In the genomic region with DNA sequence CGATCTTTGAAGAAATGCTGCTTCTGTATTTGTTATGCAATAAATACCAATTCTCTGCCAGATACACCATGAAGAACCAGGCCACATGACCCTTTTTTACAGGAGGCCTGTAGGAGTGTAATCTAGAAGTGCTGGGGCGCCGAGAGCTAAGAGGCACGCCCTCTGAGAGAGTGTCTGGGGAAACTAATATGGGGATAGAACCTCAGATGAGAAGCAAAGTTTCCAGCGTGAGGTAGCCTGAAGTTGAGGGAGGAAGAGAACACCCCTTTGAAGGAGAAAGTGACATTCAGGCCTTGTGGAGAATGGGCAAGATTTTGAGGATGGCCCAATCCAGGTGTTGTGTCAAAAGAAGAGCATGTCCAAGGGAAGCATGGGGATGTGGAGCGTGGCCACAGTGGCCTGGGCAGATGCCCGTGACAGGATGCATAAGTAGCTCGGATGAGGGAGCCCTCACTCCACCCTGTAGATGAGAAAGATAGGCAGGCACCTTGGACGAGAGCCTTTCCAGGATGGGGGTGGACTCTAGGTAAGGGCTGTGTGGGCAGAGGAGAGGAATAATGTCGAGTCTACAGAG, we compare ENCODE assay signal across 8 mouse cellular contexts. TPM values are rescaled to one million over a fixed set of nuclear protein-coding genes. Genes with fewer than 3 reads are reported as not detected.
A peak's percentile ranks its signal among the peaks of the same experiment; 100 is the strongest.
DNase-seq lines count a peak whose midpoint lies in the region; ATAC-seq and TF ChIP-seq lines count a peak whose summit lies in the region.
"Had no signal": no experiment of that assay in that cellular context is flagged by ENCODE, and none has a peak within 500 bp of the region (broad histone marks: within the 10 kb centered on the region; RNA-seq: fewer than 3 reads in every experiment).

No protein-coding gene starts in this region.

- H3K4me1 ChIP-seq in testis, adult 2 months (ENCODE audit: control insufficient read depth, insufficient read depth, low read length), result peaks cover 6% of the 10 kb centered on the region
- H3K4me1 ChIP-seq in forebrain, embryonic 13.5 days, result peaks cover 24% of the 10 kb centered on the region; the same call in 1 of the 2 replicates
- H3K4me1 ChIP-seq in liver, embryonic 13.5 days (replicated peaks), result peaks cover 27% of the 10 kb centered on the region

- peak overlapping the region; percentile 85 for H3K4me3 ChIP-seq in testis, adult 2 months (ENCODE audit: control insufficient read depth, low read depth, low read length)
- H3K4me3 ChIP-seq in forebrain, embryonic 13.5 days, result peak overlapping the region; percentile 75
- peak overlapping the region; percentile 66; the same call in 1 of the 2 replicates for H3K4me3 ChIP-seq in liver, embryonic 13.5 days (replicated peaks)

- ATAC-seq in forebrain, embryonic 13.5 days, result no peak
- peak; percentile 28; the same call in 1 of the 2 replicates for ATAC-seq in liver, embryonic 13.5 days (ENCODE audit: low read depth)

- DNase-seq in testis, postnatal 14 days (ENCODE audit: low spot score), result no peak
- no peak for DNase-seq in liver, embryonic 13.5 days
- no peak for DNase-seq in thymus, postnatal 36 days
- DNase-seq in adrenal gland, adult 8-10 months, result no peak
- no peak for DNase-seq in right cerebral cortex, postnatal 25 days

- TF ChIP-seq POLR2A in testis, adult 2 months (IDR thresholded peaks at IDR 0.05; ENCODE audit: control insufficient read depth, low read depth, low read length), result no peak

- no peaks in the 10 kb centered on the region for H3K27me3 ChIP-seq in testis, adult 2 months (ENCODE audit: control insufficient read depth, insufficient read depth, low read length)
- H3K27me3 ChIP-seq in forebrain, embryonic 13.5 days, result peaks cover 36% of the 10 kb centered on the region
- peaks cover 58% of the 10 kb centered on the region for H3K27me3 ChIP-seq in liver, embryonic 13.5 days

- peak overlapping the region; percentile 42 for H3K27ac ChIP-seq in testis, adult 2 months (ENCODE audit: control insufficient read depth, insufficient read depth, low read depth, low read length)
- H3K27ac ChIP-seq in forebrain, embryonic 13.5 days, result no peak overlapping the region
- H3K27ac ChIP-seq in liver, embryonic 13.5 days, result no peak overlapping the region

- WGBS in forebrain, embryonic 13.5 days, result 59% methylated on average over 10 of the region's 10 CpGs
- 35% methylated on average over 10 of the region's 10 CpGs for WGBS in liver, embryonic 13.5 days (ENCODE audit: insufficient replicate concordance)

- no peak for TF ChIP-seq CTCF in testis, adult 2 months (IDR thresholded peaks at IDR 0.05; ENCODE audit: control insufficient read depth, insufficient read depth, insufficient replicate concordance, low read depth, low read length)

- no peak overlapping the region for H3K9ac ChIP-seq in forebrain, embryonic 13.5 days
- no peak overlapping the region for H3K9ac ChIP-seq in liver, embryonic 13.5 days

- peak overlapping the region; percentile 83 for H3K4me2 ChIP-seq in forebrain, embryonic 13.5 days
- H3K4me2 ChIP-seq in liver, embryonic 13.5 days, result peak overlapping the region; percentile 83

- no peaks in the 10 kb centered on the region for H3K36me3 ChIP-seq in testis, adult 2 months (ENCODE audit: control insufficient read depth, insufficient read depth, low read length)
- H3K36me3 ChIP-seq in forebrain, embryonic 13.5 days (ENCODE audit: poor library complexity, severe bottlenecking), result no peaks in the 10 kb centered on the region
- H3K36me3 ChIP-seq in liver, embryonic 13.5 days, result no peaks in the 10 kb centered on the region

- H3K9me3 ChIP-seq in forebrain, embryonic 13.5 days (replicated peaks), result no peaks in the 10 kb centered on the region
- H3K9me3 ChIP-seq in liver, embryonic 13.5 days (replicated peaks), result no peaks in the 10 kb centered on the region

RNA-seq across cellular contexts. Expression of a gene that starts 1.6 kb away (rescaled TPM):
- polyA plus RNA-seq in testis, adult 2 months (2012; rRNA removed), result 16.4 and 17.1 TPM in 2 replicates
- 1.7 and 2.7 TPM in 2 replicates for polyA plus RNA-seq in forebrain, embryonic 13.5 days (2015; fragmentation: Nextera tagmentation; extraction: Ambion mirVana)
- polyA plus RNA-seq in liver, embryonic 13.5 days (2015; fragmentation: Nextera tagmentation; extraction: Ambion mirVana), result 0.42 and 0.50 TPM in 2 replicates
- 1 to 10 TPM; 2.3 to 3.4 (median 2.6) TPM for total RNA-seq in adrenal gland, adult 8-10 months (2022)
- total RNA-seq: neutrophil, adult 5-6 weeks had no signal

RNA-seq across cellular contexts. Expression of a gene that starts 45.3 kb away (rescaled TPM):
- 12.2 and 15.9 TPM in 2 replicates for polyA plus RNA-seq in testis, adult 2 months (2012; rRNA removed)
- polyA plus RNA-seq in forebrain, embryonic 13.5 days (2015; fragmentation: Nextera tagmentation; extraction: Ambion mirVana), result 98.6 and 104 TPM in 2 replicates
- polyA plus RNA-seq in liver, embryonic 13.5 days (2015; fragmentation: Nextera tagmentation; extraction: Ambion mirVana), result 47.3 and 52.6 TPM in 2 replicates
- total RNA-seq in adrenal gland, adult 8-10 months (2022), result 10 to 100 TPM; 25.7 to 31.8 (median 28.9) TPM
